Mouse (Mus musculus) MEL (cell line): ENCODE data around the gene Aen. TPM values are rescaled to one million over a fixed set of nuclear protein-coding genes. Genes with fewer than 3 reads are reported as not detected.

Source experiments
- DNase-seq: peaks from one replicate; pipeline ENCODE4 v3.0.0; 2011; ENCODE audit warnings: low read depth, low spot score
- H3K27ac ChIP-seq: 2 replicates; pipeline ENCODE4 v1.5.1; 2012; ENCODE audit warnings: low read depth, mild to moderate bottlenecking, control low read depth, low read length, moderate library complexity; ENCODE audit not compliant: control insufficient read depth
- H3K27me3 ChIP-seq, 2 experiments: fragments of 150-350 bp in 1 of 2; sonication (generic) in 1 of 2; 2 replicates each; pipeline ENCODE4 v1.6.1; 2012; ENCODE audit warnings: low read length in 2 of 2, mild to moderate bottlenecking in 2 of 2, improper control_type of control experiment in 1 of 2, moderate library complexity in 1 of 2; ENCODE audit not compliant: insufficient read depth in 2 of 2, control insufficient read depth in 1 of 2
- H3K36me3 ChIP-seq, 2 experiments: 2 replicates each; pipeline ENCODE4 v1.6.1; 2012 to 2014; ENCODE audit warnings: low read length in 2 of 2, improper control_type of control experiment in 1 of 2, inconsistent platforms in 1 of 2, mild to moderate bottlenecking in 1 of 2; ENCODE audit not compliant: insufficient read depth in 2 of 2, control insufficient read depth in 1 of 2
- H3K4me1 ChIP-seq, 2 experiments: fragments of 150-350 bp in 1 of 2; sonication (generic) in 1 of 2; 2 replicates each; pipeline ENCODE4 v1.6.1; 2012; ENCODE audit warnings: low read length in 2 of 2, improper control_type of control experiment in 1 of 2, mild to moderate bottlenecking in 1 of 2; ENCODE audit not compliant: insufficient read depth in 2 of 2, control insufficient read depth in 1 of 2
- H3K4me3 ChIP-seq, 2 experiments: fragments of 150-350 bp in 1 of 2; sonication (generic) in 1 of 2; 2 replicates each; pipeline ENCODE4 v1.5.1; 2012; ENCODE audit warnings: low read depth in 2 of 2, low read length in 2 of 2, mild to moderate bottlenecking in 2 of 2, moderate library complexity in 2 of 2, control low read depth in 1 of 2, improper control_type of control experiment in 1 of 2; ENCODE audit not compliant: control insufficient read depth in 1 of 2, insufficient read depth in 1 of 2
- H3K79me2 ChIP-seq: 2 replicates; pipeline ENCODE4 v1.6.1; 2012; ENCODE audit warnings: mild to moderate bottlenecking, low read length, moderate library complexity; ENCODE audit not compliant: control insufficient read depth, poor library complexity, insufficient read depth
- H3K9ac ChIP-seq: 2 replicates; pipeline ENCODE4 v1.6.1; 2012; ENCODE audit warnings: low read depth, mild to moderate bottlenecking, control low read depth, low read length, moderate library complexity; ENCODE audit not compliant: control insufficient read depth, poor library complexity, severe bottlenecking
- H3K9me3 ChIP-seq: fragments of 150-350 bp; sonication (generic); replicated peaks from 2 replicates; pipeline ENCODE4 v1.6.1; 2012; ENCODE audit warnings: mild to moderate bottlenecking, low read length, improper control_type of control experiment, moderate library complexity; ENCODE audit not compliant: insufficient read depth
- CHD1 ChIP-seq: IDR thresholded peaks from 2 replicates; pipeline ENCODE4 v1.6.1; 2012; ENCODE audit warnings: low read depth, mild to moderate bottlenecking, inconsistent platforms, low read length, improper control_type of control experiment
- CHD2 ChIP-seq: IDR thresholded peaks from 2 replicates; pipeline ENCODE4 v1.6.1; 2011; ENCODE audit warnings: low read length, improper control_type of control experiment
- E2F4 ChIP-seq: IDR thresholded peaks from 2 replicates; pipeline ENCODE4 v1.6.1; 2011; ENCODE audit warnings: low read depth, low read length, improper control_type of control experiment, borderline replicate concordance
- EP300 ChIP-seq, 2 experiments: IDR thresholded peaks; 2 replicates each; pipeline ENCODE4 v1.6.1; 2011; ENCODE audit warnings: improper control_type of control experiment in 2 of 2, low read length in 2 of 2, low read depth in 1 of 2, mild to moderate bottlenecking in 1 of 2
- ETS1 ChIP-seq: IDR thresholded peaks from 2 replicates; pipeline ENCODE4 v1.6.1; 2012; ENCODE audit warnings: low read depth, mild to moderate bottlenecking, inconsistent platforms, low read length, improper control_type of control experiment, moderate library complexity
- GATA1 ChIP-seq: IDR thresholded peaks from 2 replicates; pipeline ENCODE4 v1.6.1; 2011; ENCODE audit warnings: low read depth, low read length, improper control_type of control experiment
- HCFC1 ChIP-seq: IDR thresholded peaks from 2 replicates; pipeline ENCODE4 v1.6.1; 2012; ENCODE audit warnings: low read depth, mild to moderate bottlenecking, inconsistent platforms, low read length, improper control_type of control experiment, moderate library complexity
- JUND ChIP-seq: IDR thresholded peaks from 2 replicates; pipeline ENCODE4 v1.6.1; 2011; ENCODE audit warnings: low read depth, mild to moderate bottlenecking, improper control_type of control experiment, low read length
- KAT2A ChIP-seq: conservative IDR thresholded peaks from 2 replicates; pipeline ENCODE4 v1.6.1; 2012; ENCODE audit warnings: low read depth, low read length, improper control_type of control experiment, inconsistent platforms
- MAFK ChIP-seq: IDR thresholded peaks from 2 replicates; pipeline ENCODE4 v1.6.1; 2011; ENCODE audit warnings: low read depth, mild to moderate bottlenecking, low read length, improper control_type of control experiment, borderline replicate concordance
- MXI1 ChIP-seq: IDR thresholded peaks from 2 replicates; pipeline ENCODE4 v1.6.1; 2011; ENCODE audit warnings: mild to moderate bottlenecking, low read depth, low read length, improper control_type of control experiment
- NELFE ChIP-seq: IDR thresholded peaks from 2 replicates; pipeline ENCODE4 v1.6.1; 2011; ENCODE audit warnings: low read depth, low read length, improper control_type of control experiment
- NRF1 ChIP-seq: IDR thresholded peaks from 2 replicates; pipeline ENCODE4 v1.6.1; 2014; ENCODE audit warnings: low read depth, mild to moderate bottlenecking, inconsistent platforms, low read length, improper control_type of control experiment, moderate library complexity; ENCODE audit not compliant: poor library complexity, insufficient read depth, severe bottlenecking
- POLR2A ChIP-seq, 2 experiments: IDR thresholded peaks; 2 replicates each; pipeline ENCODE4 v1.6.1; 2011 to 2012; ENCODE audit warnings: low read length in 2 of 2, mild to moderate bottlenecking in 2 of 2, control low read depth in 1 of 2, improper control_type of control experiment in 1 of 2, low read depth in 1 of 2, moderate library complexity in 1 of 2; ENCODE audit not compliant: control insufficient read depth in 1 of 2, insufficient read depth in 1 of 2, poor library complexity in 1 of 2
- POLR2AphosphoS2 ChIP-seq: IDR thresholded peaks from 2 replicates; pipeline ENCODE4 v1.6.1; 2011; ENCODE audit warnings: low read length, improper control_type of control experiment
- POLR2AphosphoS5 ChIP-seq: IDR thresholded peaks from 2 replicates; pipeline ENCODE4 v1.6.1; 2012; ENCODE audit warnings: low read depth, borderline replicate concordance, mild to moderate bottlenecking, inconsistent platforms, low read length, moderate library complexity, mixed read lengths
- RCOR1 ChIP-seq: IDR thresholded peaks from 2 replicates; pipeline ENCODE4 v1.6.1; 2012; ENCODE audit warnings: low read depth, mild to moderate bottlenecking, inconsistent platforms, low read length, improper control_type of control experiment
- SIN3A ChIP-seq: IDR thresholded peaks from 2 replicates; pipeline ENCODE4 v1.6.1; 2012; ENCODE audit warnings: low read length, improper control_type of control experiment, inconsistent platforms
- SMC3 ChIP-seq: IDR thresholded peaks from 2 replicates; pipeline ENCODE4 v1.6.1; 2011; ENCODE audit warnings: low read depth, low read length, improper control_type of control experiment
- TBP ChIP-seq: IDR thresholded peaks from 2 replicates; pipeline ENCODE4 v1.8.0; 2011; ENCODE audit warnings: low read depth, low read length, improper control_type of control experiment
- TCF12 ChIP-seq: IDR thresholded peaks from 2 replicates; pipeline ENCODE4 v1.6.1; 2014; ENCODE audit warnings: low read depth, mild to moderate bottlenecking, inconsistent platforms, low read length, improper control_type of control experiment, moderate library complexity
- USF1 ChIP-seq: IDR thresholded peaks from 2 replicates; pipeline ENCODE4 v1.6.1; 2014; ENCODE audit warnings: low read depth, mild to moderate bottlenecking, inconsistent platforms, low read length, improper control_type of control experiment, moderate library complexity
- ZKSCAN1 ChIP-seq: IDR thresholded peaks from 2 replicates; pipeline ENCODE4 v1.6.1; 2012; ENCODE audit warnings: low read depth, mild to moderate bottlenecking, inconsistent platforms, low read length, improper control_type of control experiment, moderate library complexity
- ZMIZ1 ChIP-seq: IDR thresholded peaks from 2 replicates; pipeline ENCODE4 v1.6.1; 2012; ENCODE audit warnings: low read depth, mild to moderate bottlenecking, inconsistent platforms, low read length, improper control_type of control experiment, moderate library complexity
- ZNF384 ChIP-seq: IDR thresholded peaks from 2 replicates; pipeline ENCODE4 v1.6.1; 2012; ENCODE audit warnings: low read depth, mild to moderate bottlenecking, inconsistent platforms, low read length, improper control_type of control experiment
- polyA plus RNA-seq, 2 experiments: library from polyadenylated mRNA; stranded (reverse) in 1 of 2; unstranded in 1 of 2; fragments of >175 nt in 1 of 2; fragments of >200 nt in 1 of 2; gene quantifications; 2 replicates each; pipeline versions ENCODE4 v1.2.1 to v1.2.4; 2012; ENCODE audit warnings: low replicate concordance in 2 of 2, low read depth in 1 of 2; ENCODE audit not compliant: insufficient read length in 2 of 2, insufficient read depth in 1 of 2, missing spikeins in 1 of 2
- total RNA-seq: library from RNA; depleted of rRNA; stranded (reverse); fragments of 300-350 nt; gene quantifications from 2 replicates; pipeline ENCODE4 v1.2.3, GENCODE M21; 2012

The Aen gene
- total and polyA plus RNA-seq, 3 experiments, result 95.9 to 97.7 TPM; not detected in 1

GRCm38 (mm10) chr7:78942544-78942943 is 46.9 kb downstream of the Aen start:
- Histone ChIP-seq H3K27me3 (peaks cover 0 to 1% of the 10 kb centered on the region in 2 experiments; a peak in 2 of 4 replicates), H3K9me3 (no peaks in the 10 kb centered on the region), H3K4me1 (peaks cover 8 to 24% of the 10 kb centered on the region in 2 experiments; a peak in 3 of 4 replicates), H3K4me3 (no peak overlapping the region), H3K36me3 (peaks cover 0 to 15% of the 10 kb centered on the region in 2 experiments; a peak in 2 of 4 replicates), H3K27ac (no peak overlapping the region), H3K79me2 (no peaks in the 10 kb centered on the region), H3K9ac (no peak overlapping the region)
- DNase-seq, result peak; percentile 69
- TF ChIP-seq ZMIZ1, result no peak
- TF ChIP-seq HCFC1, result no peak
- TF ChIP-seq NELFE, result no peak
- no peak for TF ChIP-seq CHD1
- TF ChIP-seq E2F4, result no peak
- no peak for TF ChIP-seq POLR2AphosphoS5
- TF ChIP-seq POLR2A (IDR thresholded peaks at IDR 0.05; ENCODE audit: control insufficient read depth in 1 of 2, insufficient read depth in 1 of 2, low read depth in 1 of 2, low read length in 2 of 2, poor library complexity in 1 of 2), result no peak
- TF ChIP-seq ETS1, result 0 out of 2 replicates have a peak, but pooled peaks have one; percentile 29
- no peak for TF ChIP-seq KAT2A
- no peak for TF ChIP-seq SMC3
- TF ChIP-seq ZNF384, result no peak
- TF ChIP-seq NRF1, result no peak
- no peak for TF ChIP-seq USF1
- TF ChIP-seq SIN3A, result no peak
- TF ChIP-seq TBP, result peak; percentile 96
- peak; percentile 68 for TF ChIP-seq GATA1
- TF ChIP-seq EP300 (IDR thresholded peaks at IDR 0.05; ENCODE audit: low read depth in 1 of 2, low read length in 2 of 2), result peak in 1 of 2 experiments; percentile 76; a peak in 3 of 4 replicates
- no peak for TF ChIP-seq ZKSCAN1
- 0 out of 2 replicates have a peak, but pooled peaks have one; percentile 9 for TF ChIP-seq MAFK
- no peak for TF ChIP-seq JUND
- peak; percentile 78; the same call in 1 of the 2 replicates for TF ChIP-seq TCF12
- TF ChIP-seq MXI1, result no peak
- no peak for TF ChIP-seq CHD2
- no peak for TF ChIP-seq RCOR1
- no peak for TF ChIP-seq POLR2AphosphoS2
